Mouse (Mus musculus) kidney, postnatal 4 days (tissue): ENCODE measurements around the gene Tssc4.

Source experiments
- DNase-seq, 2 experiments: peaks; one replicate each; pipeline ENCODE4 v3.0.0; 2021; ENCODE audit warnings: mixed read lengths in 2 of 2

Gene Tssc4

DNA sequence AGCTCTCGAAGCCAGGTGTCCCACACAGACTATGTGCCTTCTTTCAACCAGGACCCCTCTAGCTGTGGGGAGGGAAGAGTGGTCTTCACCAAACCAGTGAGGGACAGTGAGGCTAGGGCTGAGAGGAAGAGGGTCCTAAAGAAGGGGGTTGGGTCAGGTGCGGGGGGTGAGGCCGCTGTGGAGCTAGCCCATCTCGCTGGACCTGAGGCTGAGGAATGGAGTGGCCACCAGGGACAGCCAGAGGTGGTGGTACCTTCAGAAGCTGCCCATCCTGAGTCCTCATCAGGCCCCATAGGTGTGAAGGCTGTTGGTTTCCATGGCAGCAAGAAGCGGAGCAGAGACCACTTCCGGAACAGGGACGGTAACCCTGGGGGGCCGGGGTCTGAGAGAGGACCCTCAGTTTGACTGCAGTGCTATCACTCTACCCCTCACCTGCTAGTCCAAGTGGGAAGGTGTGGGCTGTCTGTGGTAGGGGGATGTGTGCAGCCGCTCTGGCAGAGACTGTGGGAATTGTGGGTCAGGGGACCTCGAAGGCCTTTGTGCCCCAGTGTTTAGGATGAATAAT, 1.5 kb downstream of the Tssc4 start:
- DNase-seq = no peak

GRCm38 (mm10) chr7:143072605-143073004, 3.6 kb downstream of the Tssc4 start:
- DNase-seq = no peak

GRCm38 (mm10) chr7:143073086-143073485, 4.0 kb downstream of the Tssc4 start:
- peak; percentile 67 to 70 for DNase-seq

- DNase-seq = no peak
Observed at GRCm38 (mm10) chr7:143075394-143075793, 6.3 kb downstream of the Tssc4 start.

- DNase-seq = no peak
Observed at GRCm38 (mm10) chr7:143077351-143077750, 8.3 kb downstream of the Tssc4 start.

GRCm38 (mm10) chr7:143082024-143082423, 13.0 kb downstream of the Tssc4 start:
- DNase-seq = no peak

GRCm38 (mm10) chr7:143083708-143084107, 14.7 kb downstream of the Tssc4 start:
- no peak for DNase-seq

GRCm38 (mm10) chr7:143086366-143086765, 17.3 kb downstream of the Tssc4 start:
- peak; percentile 86 to 87 for DNase-seq

DNA sequence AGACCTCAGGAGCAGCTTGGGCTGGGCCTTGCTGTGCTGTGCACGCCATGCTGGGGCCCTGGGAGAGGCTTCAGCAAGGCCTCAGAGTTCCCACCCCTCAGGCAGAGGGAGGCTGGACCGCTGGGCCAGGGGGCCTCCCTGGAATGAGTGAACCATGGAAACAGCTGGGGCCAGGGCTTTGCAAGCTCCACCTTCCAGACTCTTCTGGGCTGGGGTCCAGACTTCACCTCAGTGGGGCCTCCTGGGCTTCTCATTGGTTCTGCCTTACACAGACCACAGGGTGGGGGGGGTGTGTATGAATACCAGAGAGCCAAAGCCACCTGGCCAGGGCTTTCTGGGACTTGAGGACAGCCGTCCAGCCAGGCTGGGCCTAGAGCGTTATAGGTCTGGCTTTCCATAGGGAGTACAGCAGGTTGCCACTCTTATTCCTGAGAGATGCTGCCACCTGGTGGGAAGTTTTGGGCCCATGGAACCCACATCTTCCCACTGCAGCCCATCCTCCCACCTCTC, 18.1 kb downstream of the Tssc4 start:
- peak; percentile 85 to 87 for DNase-seq

- no peak for DNase-seq
Observed at GRCm38 (mm10) chr7:143093847-143094246, 24.8 kb downstream of the Tssc4 start.

DNA sequence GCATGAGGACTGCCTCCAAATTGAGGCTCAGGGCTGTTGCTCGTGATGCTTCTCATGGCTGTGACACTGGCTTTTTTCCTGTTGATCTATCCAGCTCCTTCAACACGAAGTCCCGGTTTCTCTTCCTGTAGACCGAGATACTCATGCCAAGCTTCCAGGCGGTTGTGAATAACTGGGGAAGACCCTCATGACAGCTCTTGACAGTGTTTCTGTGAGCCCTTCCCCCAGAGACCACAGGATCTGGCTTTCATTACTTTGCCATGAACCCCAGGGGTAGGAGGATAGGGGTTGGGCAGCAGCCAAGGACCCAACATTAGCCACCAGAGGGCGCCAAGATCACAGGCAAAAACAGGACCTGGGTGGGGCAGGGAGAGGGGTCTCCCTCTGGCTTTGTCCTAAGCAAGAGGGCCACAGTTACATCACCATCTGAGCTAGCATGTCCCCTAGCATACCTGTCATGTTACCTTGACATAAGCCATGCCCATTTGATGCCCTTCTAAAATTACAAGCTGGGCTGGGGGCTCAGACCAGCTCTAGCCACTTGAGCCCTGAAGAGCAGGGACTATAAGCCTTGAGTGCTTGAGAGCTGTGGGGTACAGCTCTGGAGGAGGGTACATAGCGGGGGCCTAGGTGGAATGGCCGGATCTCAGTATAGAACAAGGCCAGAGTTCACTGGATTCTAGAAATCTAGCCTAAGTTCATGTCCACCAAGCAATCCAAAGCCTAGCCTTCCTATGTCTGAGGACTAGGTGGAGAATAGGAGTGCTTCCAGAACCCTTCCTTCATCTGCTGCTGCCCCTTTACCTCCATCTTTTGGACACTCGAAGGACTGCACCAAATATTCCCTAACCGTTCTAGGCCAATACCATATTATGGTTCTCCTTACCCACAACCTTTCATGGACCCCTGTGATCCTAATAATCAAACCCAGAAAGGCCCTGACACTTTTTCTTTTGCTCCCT, 25.8 kb downstream of the Tssc4 start, which contains the start of gene Trpm5:
Gene Trpm5 (minus strand): TSS at position 51 of the 962 bp plus-strand sequence.
- DNase-seq = peak; percentile 83 to 84

DNA sequence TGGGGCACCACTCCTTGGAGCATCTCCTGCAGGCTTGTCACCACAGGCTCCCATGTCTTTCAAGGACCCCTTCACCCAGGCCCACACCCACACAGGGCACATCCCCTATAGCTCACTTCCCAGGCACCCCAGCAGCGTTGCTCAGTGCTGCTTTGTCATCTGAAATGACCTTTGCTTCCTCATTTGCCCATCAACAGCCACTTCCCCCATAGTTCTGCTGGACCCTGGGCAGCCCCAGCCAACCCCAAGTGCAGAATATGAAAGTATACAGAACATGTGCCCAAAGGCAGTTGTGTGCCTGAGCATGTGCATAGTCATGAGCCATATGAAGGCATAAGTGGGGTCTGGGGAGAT, 26.5 kb downstream of the Tssc4 start:
- no peak for DNase-seq

- no peak for DNase-seq
Observed at GRCm38 (mm10) chr7:143100759-143101158, 31.7 kb downstream of the Tssc4 start.

- no peak for DNase-seq
Observed at GRCm38 (mm10) chr7:143105258-143105897, 36.3 kb downstream of the Tssc4 start.

GRCm38 (mm10) chr7:143106062-143106461, 37.0 kb downstream of the Tssc4 start, which contains the start of gene Kcnq1:
TSS of gene Kcnq1 (plus strand) at chr7:143106362.
- no peak for DNase-seq

DNA sequence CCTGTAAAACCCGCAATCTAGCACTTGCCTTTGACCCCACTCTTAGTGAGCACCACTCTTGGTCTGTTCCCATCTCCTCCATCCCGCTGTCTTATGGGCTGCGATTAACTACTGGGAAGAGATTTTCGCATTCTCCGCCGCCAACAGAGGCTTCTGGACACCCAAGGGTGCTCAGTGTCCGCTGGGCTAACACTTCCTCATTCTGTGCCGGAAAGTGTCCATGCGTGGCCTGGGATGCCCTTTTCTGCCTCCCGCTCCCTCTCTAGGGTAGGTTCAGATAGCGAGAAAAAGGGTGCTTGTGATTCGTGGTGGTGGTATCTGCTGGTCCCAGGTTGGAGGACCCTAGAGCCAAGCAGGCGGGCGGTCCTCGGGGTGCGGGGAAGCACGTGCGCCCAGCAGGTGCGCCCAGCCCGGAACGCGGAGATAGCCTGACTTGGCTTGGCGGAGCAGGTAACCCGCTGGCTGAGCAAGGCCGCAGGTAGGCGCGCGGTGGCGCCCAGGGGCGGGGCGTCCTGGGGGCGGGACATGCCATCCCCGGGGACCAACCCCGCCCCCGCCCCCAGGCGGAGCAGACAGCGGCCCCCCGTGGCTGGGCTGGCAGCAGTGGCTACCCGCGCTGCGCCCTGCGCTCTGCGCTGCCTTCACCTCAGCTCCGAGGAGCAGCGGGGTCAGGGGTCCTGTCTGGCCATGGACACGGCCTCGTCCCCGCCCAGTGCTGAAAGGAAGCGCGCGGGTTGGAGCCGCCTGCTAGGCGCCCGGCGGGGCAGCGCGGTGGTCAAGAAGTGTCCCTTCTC, 37.8 kb downstream of the Tssc4 start:
- peak; percentile 74 to 83 for DNase-seq

- DNase-seq = peak; percentile 63 to 77
Observed at GRCm38 (mm10) chr7:143108200-143108599, 39.2 kb downstream of the Tssc4 start.

DNA sequence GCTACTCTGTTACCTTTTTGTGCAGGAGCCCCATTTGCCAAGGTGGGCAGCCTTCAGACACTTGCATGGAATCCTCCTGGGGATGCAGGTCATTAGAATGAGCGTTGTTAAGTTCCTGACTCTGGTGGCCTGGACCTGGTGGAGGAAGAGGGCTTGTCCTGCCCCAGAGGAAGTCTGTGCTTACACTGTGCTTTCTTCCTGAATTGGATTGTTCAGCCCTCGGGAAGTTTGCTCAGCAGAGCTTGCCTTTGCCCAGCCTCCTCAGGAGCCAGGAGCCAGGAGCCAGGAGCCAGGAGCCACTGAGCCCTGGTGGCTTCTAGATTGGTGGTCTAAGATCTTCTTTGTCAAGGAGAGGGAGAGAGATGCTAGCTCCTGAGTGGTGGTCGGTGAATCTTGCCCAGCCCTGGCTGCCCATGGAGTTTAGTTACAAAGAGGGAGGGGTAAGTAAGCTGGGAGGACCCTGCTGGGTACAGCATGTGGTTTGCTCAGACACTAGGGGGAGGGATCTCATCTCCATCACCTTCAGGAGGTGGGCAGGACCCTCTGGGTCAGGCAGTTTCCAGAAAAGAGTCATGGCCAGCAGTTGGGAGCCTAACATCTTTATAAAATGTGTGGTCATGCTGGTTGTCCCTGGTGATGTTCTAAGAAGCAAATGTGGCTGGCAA, 40.1 kb downstream of the Tssc4 start:
- DNase-seq = no peak

GRCm38 (mm10) chr7:143109696-143110095, 40.6 kb downstream of the Tssc4 start:
- DNase-seq = no peak

- DNase-seq = no peak
Observed at GRCm38 (mm10) chr7:143110803-143111202, 41.8 kb downstream of the Tssc4 start.

DNA sequence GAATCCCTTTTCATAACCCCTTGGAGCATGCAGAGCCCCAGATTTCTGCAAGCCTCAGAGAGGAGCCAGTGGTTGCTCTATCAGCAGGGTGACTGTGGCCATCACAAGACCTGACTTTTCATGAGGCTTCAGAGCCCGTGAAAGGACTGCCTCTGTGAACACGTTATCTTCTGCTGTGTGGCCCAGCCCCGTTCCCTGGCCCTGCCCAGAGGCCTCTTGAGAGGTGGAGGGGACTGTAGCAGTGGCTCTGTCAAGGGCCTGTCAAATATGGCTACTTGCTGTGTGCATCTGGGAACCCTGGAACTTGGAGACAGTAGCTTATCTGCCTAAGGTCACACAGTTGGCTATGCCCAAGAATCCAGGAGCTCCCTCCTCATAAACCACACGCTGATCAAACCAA, 42.7 kb downstream of the Tssc4 start:
- no peak for DNase-seq

GRCm38 (mm10) chr7:143112395-143112794, 43.3 kb downstream of the Tssc4 start:
- no peak for DNase-seq
